Mouse (Mus musculus): ENCODE data around the gene Cercam. TPM values are rescaled to one million over a fixed set of nuclear protein-coding genes. Genes with fewer than 3 reads are reported as not detected.

Cercam gene
- total RNA-seq (2015; ENCODE audit: low replicate concordance) (44.9 and 66.3 TPM in 2 replicates), total RNA-seq (2017; ENCODE audit: low replicate concordance) (36.4 and 48.1 TPM in 2 replicates)

- ATAC-seq (replicated peaks; ENCODE audit: low FRiP score, poor library complexity, severe bottlenecking), result peak; percentile 74
These were observed at the start of gene Cercam for GRCm38 (mm10) chr2:29868949-29869645. TSS of gene Cercam (plus strand) at chr2:29869164.

GRCm38 (mm10) chr2:29819363-29819762 lies 49.6 kb upstream of the Cercam start:
- ATAC-seq (replicated peaks; ENCODE audit: low FRiP score, poor library complexity, severe bottlenecking), result no peak

GRCm38 (mm10) chr2:29820025-29820817 lies 48.7 kb upstream of the Cercam start, which contains the start of gene Urm1:
TSS of gene Urm1 (plus strand) at chr2:29820075.
- peak; percentile 44 for ATAC-seq (replicated peaks; ENCODE audit: low FRiP score, poor library complexity, severe bottlenecking)

GRCm38 (mm10) chr2:29826318-29826925 lies 42.5 kb upstream of the Cercam start:
- peak; percentile 21 for ATAC-seq (replicated peaks; ENCODE audit: low FRiP score, poor library complexity, severe bottlenecking)

- ATAC-seq (replicated peaks; ENCODE audit: low FRiP score, poor library complexity, severe bottlenecking), result peak; percentile 99
These were observed 41.8 kb upstream of the Cercam start for GRCm38 (mm10) chr2:29826926-29827708.

- peak; percentile 5; the same call in 1 of the 2 replicates for ATAC-seq (replicated peaks; ENCODE audit: low FRiP score, poor library complexity, severe bottlenecking)
These were observed 41.3 kb upstream of the Cercam start for GRCm38 (mm10) chr2:29827709-29828024.

- no peak for ATAC-seq (replicated peaks; ENCODE audit: low FRiP score, poor library complexity, severe bottlenecking)
These were observed 37.9 kb upstream of the Cercam start for GRCm38 (mm10) chr2:29831106-29831505.

- no peak for ATAC-seq (replicated peaks; ENCODE audit: low FRiP score, poor library complexity, severe bottlenecking)
These were observed 35.2 kb upstream of the Cercam start for GRCm38 (mm10) chr2:29833796-29834195.

- no peak for ATAC-seq (replicated peaks; ENCODE audit: low FRiP score, poor library complexity, severe bottlenecking)
These were observed 33.5 kb upstream of the Cercam start for GRCm38 (mm10) chr2:29835391-29835899.

GRCm38 (mm10) chr2:29839460-29839859 lies 29.5 kb upstream of the Cercam start:
- ATAC-seq (replicated peaks; ENCODE audit: low FRiP score, poor library complexity, severe bottlenecking), result no peak

- no peak for ATAC-seq (replicated peaks; ENCODE audit: low FRiP score, poor library complexity, severe bottlenecking)
These were observed 25.5 kb upstream of the Cercam start for GRCm38 (mm10) chr2:29843231-29844105.

- no peak for ATAC-seq (replicated peaks; ENCODE audit: low FRiP score, poor library complexity, severe bottlenecking)
These were observed 24.8 kb upstream of the Cercam start for GRCm38 (mm10) chr2:29844115-29844514.

GRCm38 (mm10) chr2:29844661-29845060 lies 24.3 kb upstream of the Cercam start:
- ATAC-seq (replicated peaks; ENCODE audit: low FRiP score, poor library complexity, severe bottlenecking), result no peak

- ATAC-seq (replicated peaks; ENCODE audit: low FRiP score, poor library complexity, severe bottlenecking), result no peak
These were observed 23.3 kb upstream of the Cercam start for GRCm38 (mm10) chr2:29845636-29846035.

GRCm38 (mm10) chr2:29846061-29846853 lies 22.7 kb upstream of the Cercam start:
- ATAC-seq (replicated peaks; ENCODE audit: low FRiP score, poor library complexity, severe bottlenecking), result no peak

GRCm38 (mm10) chr2:29846911-29847310 lies 22.1 kb upstream of the Cercam start:
- no peak for ATAC-seq (replicated peaks; ENCODE audit: low FRiP score, poor library complexity, severe bottlenecking)

- ATAC-seq (replicated peaks; ENCODE audit: low FRiP score, poor library complexity, severe bottlenecking), result no peak
These were observed 19.9 kb upstream of the Cercam start for GRCm38 (mm10) chr2:29849041-29849440.
